Mouse (Mus musculus) liver, adult 2 months (tissue): Measurements from ENCODE around the gene Sez6l. TPM values are rescaled to one million over a fixed set of nuclear protein-coding genes. Genes with fewer than 3 reads are reported as not detected.
"Not testable (repeated sequence)": the region's sequence is repeated elsewhere in the genome, so short reads cannot be mapped to it uniquely, and the experiment has no call there.

Source experiments
- DNase-seq: peaks from one replicate; pipeline ENCODE4 v3.0.0-alpha.2; 2011; ENCODE audit warnings: low read depth, low spot score; ENCODE audit errors: extremely low read depth
- H3K27ac ChIP-seq: fragments of 200-500 bp; replicated peaks from 2 replicates; pipeline ENCODE4 v1.5.1; 2012; ENCODE audit warnings: low read depth, mild to moderate bottlenecking, control low read depth, inconsistent platforms, low read length; ENCODE audit not compliant: insufficient read depth
- H3K27me3 ChIP-seq: fragments of 200-500 bp; 2 replicates; pipeline ENCODE4 v1.6.1; 2012; ENCODE audit warnings: mild to moderate bottlenecking, moderate library complexity, low read length, inconsistent platforms; ENCODE audit not compliant: control insufficient read depth, insufficient read depth
- H3K36me3 ChIP-seq: fragments of 200-500 bp; 2 replicates; pipeline ENCODE4 v1.6.1; 2012; ENCODE audit warnings: low read length, inconsistent platforms; ENCODE audit not compliant: control insufficient read depth, insufficient read depth
- H3K4me1 ChIP-seq: fragments of 200-500 bp; 2 replicates; pipeline ENCODE4 v1.6.1; 2011; ENCODE audit warnings: low read length; ENCODE audit not compliant: control insufficient read depth, insufficient read depth
- H3K4me3 ChIP-seq: fragments of 200-500 bp; 2 replicates; pipeline ENCODE4 v1.5.1; 2011; ENCODE audit warnings: low read depth, mild to moderate bottlenecking, control low read depth, low read length, moderate library complexity; ENCODE audit not compliant: insufficient read depth
- H3K79me2 ChIP-seq: fragments of 200-500 bp; 2 replicates; pipeline ENCODE4 v1.6.1; 2012; ENCODE audit warnings: inconsistent platforms, mild to moderate bottlenecking, low read length, moderate library complexity; ENCODE audit not compliant: control insufficient read depth, insufficient read depth
- H3K9ac ChIP-seq: fragments of 200-500 bp; 2 replicates; pipeline ENCODE4 v1.6.1; 2012; ENCODE audit warnings: low read depth, mild to moderate bottlenecking, control low read depth, inconsistent platforms, low read length
- CTCF ChIP-seq: fragments of 200-500 bp; IDR thresholded peaks from 2 replicates; pipeline ENCODE4 v1.5.1; 2011; ENCODE audit warnings: low read depth, low read length, control low read depth
- POLR2A ChIP-seq: fragments of 200-500 bp; IDR thresholded peaks from 2 replicates; pipeline ENCODE4 v1.6.1; 2011; ENCODE audit warnings: low read length, control low read depth; ENCODE audit not compliant: insufficient read depth; ENCODE audit errors: extremely low read depth
- WGBS: fragments of 180-500 bp; shearing (Covaris S2); methylation state at CpG from one replicate; pipeline ENCODE4 v1.1.7; 2018; 5-methylcytosine and 5-hydroxymethylcytosine counted together
- polyA plus RNA-seq: library from polyadenylated mRNA; depleted of rRNA; stranded (reverse); fragments of >200 nt; gene quantifications from 2 replicates; pipeline ENCODE4 v1.2.3, GENCODE M21; 2012
- total RNA-seq: library from RNA; depleted of rRNA; stranded (reverse); fragments of >200 nt; gene quantifications from 2 replicates; pipeline ENCODE4 v1.2.3, GENCODE M21; 2014

The Sez6l gene
- total and polyA plus RNA-seq, 2 experiments, result under 0.01 TPM; not detected in 1

DNA sequence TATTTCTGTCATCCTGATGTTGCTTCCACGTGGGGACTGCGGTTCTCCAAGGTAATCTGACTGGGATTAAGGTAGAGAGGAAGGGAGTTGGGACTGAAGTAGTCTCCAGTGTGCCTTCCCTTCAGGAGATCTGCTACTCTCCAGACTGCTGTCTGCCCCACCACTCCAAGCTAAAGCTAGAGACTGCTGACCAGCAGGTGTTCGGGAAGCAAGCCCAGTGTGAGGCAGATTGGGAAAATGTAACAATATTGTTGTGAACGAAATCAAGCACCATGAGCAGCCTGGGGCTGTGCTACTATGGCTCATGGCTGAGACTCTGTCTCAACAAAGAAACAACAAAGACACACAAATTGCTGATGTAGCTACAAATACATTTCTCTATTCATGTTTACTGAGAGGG lies 159.0 kb downstream of the Sez6l start:
- DNase-seq, result no peak
- no peak overlapping the region for H3K27ac ChIP-seq
- H3K36me3 ChIP-seq, result no peaks in the 10 kb centered on the region
- H3K4me3 ChIP-seq, result no peak overlapping the region
- TF ChIP-seq POLR2A (no peak), CTCF (no peak)
- 57% methylated on average over 4 of the region's 4 CpGs for WGBS
- no peaks in the 10 kb centered on the region for H3K79me2 ChIP-seq
- H3K4me1 ChIP-seq, result no peaks in the 10 kb centered on the region
- no peak overlapping the region for H3K9ac ChIP-seq
- H3K27me3 ChIP-seq, result no peaks in the 10 kb centered on the region; the same call in 1 of the 2 replicates

DNA sequence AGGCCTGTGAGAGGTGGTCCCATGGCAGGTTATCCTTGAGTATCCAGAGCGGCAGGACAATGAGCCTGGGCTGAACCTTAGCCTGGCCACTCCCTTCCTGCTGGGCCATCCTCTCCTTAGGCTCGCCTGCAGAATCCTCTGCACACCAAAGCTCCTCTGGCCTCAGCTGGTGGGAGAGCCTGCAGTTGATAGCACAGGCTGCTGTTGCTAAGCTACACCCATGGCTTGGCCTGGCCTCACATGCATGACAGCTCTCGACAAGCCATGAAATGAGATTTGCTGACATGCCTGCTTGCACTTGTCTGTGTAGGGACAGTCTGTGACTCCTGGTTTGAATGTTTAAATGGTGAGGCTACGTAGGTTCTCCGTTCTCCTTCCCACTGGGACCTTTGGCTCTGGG lies 160.3 kb downstream of the Sez6l start:
- H3K79me2 ChIP-seq, result no peaks in the 10 kb centered on the region
- no peak overlapping the region for H3K4me3 ChIP-seq
- TF ChIP-seq CTCF (no peak), POLR2A (no peak)
- 71% methylated on average over 5 of the region's 5 CpGs for WGBS
- no peak for DNase-seq
- H3K27me3 ChIP-seq, result peaks cover 3% of the 10 kb centered on the region; the same call in 1 of the 2 replicates
- no peak overlapping the region for H3K27ac ChIP-seq
- H3K36me3 ChIP-seq, result no peaks in the 10 kb centered on the region
- no peaks in the 10 kb centered on the region for H3K4me1 ChIP-seq
- H3K9ac ChIP-seq, result no peak overlapping the region

DNA sequence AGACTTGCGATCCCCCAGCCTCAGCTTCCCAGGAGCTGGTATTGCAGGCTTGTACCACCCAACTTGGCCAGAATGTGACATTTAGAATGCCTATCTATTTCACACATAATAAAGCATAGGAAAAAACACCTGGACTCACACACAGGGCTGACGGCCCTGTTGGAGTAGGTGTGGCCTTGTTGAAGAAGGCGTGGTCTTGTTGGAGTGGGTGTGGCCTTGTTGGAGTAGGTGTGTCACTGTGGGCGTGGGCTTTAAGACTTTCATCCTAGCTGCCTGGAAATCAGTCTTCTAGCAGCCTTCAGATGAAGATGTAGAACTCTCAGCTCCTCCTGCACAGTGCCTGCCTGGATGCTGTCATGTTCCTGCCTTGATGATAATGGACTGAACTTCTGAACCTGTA lies 164.2 kb downstream of the Sez6l start:
- H3K9ac ChIP-seq, H3K79me2 ChIP-seq, H3K4me1 ChIP-seq, H3K27ac ChIP-seq, H3K4me3 ChIP-seq, H3K27me3 ChIP-seq, H3K36me3 ChIP-seq, DNase-seq: not testable (repeated sequence)
- WGBS, result 68% methylated on average over 4 of the region's 4 CpGs

DNA sequence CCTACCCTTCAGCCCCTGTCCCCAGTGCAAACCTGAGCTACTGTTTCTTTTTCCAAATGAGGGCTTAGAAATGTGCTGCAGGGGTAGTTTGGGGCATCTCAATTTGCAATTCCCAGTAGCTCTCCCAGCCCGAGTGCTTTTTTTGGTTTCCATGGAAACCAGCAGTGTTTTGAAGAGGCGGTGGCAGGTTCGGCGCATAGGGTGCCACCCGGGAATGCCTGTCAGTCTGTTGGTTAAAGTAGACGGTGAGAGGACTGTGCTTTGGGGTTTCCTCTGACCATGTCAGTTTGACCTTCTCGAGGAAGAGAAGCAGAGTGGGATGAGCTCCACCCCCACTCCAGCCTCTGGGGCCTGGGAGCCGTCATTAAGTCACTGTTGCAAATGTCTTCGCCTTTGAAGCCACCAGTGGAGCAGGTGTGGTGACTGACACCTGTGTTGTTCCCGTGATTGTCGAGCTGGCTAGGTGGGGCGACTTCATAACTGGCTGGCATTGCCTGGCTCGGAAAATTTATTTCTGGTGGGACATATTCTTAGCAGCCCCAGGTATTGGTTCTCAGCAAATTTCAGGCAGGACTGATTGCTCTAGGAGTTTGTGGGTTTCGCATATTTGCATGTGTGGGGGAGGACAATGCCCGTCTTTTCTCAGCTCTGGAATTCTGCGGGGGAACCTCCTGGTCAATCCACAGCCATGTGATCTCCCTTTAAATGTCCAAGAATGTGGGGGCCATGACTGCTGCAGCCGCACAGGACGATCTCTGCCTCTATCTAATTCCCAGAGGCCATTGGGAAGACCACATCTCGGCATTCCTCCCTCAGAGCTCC lies 165.3 kb downstream of the Sez6l start:
- no peak overlapping the region for H3K9ac ChIP-seq
- DNase-seq, result no peak
- H3K36me3 ChIP-seq, result no peaks in the 10 kb centered on the region
- H3K4me3 ChIP-seq, result no peak overlapping the region
- H3K27me3 ChIP-seq, result peaks cover 3% of the 10 kb centered on the region; the same call in 1 of the 2 replicates
- WGBS, result 11% methylated on average over 19 of the region's 19 CpGs
- H3K4me1 ChIP-seq, result no peaks in the 10 kb centered on the region
- TF ChIP-seq CTCF (no peak), POLR2A (no peak)
- no peaks in the 10 kb centered on the region for H3K79me2 ChIP-seq
- H3K27ac ChIP-seq, result no peak overlapping the region

DNA sequence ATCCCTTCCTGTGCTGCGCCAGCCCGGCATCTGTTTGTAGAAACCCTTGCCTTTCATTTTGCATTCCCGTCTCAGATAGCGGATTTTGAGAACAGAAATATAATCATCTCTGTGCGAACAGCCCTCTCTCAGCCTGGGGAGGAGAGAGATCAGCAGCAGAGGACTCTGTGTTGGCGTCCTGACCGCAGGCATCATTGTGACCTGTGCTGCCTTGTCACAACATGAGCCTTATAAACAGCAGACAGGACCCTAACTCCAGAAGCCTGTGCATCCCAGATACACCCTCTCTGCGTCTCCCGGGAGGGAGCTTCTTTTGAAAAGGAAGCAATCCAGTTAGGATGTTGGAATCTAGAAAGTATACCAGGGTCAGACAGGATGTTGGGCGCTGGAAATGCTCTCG lies 165.9 kb downstream of the Sez6l start:
- no peak overlapping the region for H3K9ac ChIP-seq
- H3K79me2 ChIP-seq, result no peaks in the 10 kb centered on the region
- DNase-seq, result no peak
- no peaks in the 10 kb centered on the region for H3K36me3 ChIP-seq
- H3K4me1 ChIP-seq, result no peaks in the 10 kb centered on the region
- TF ChIP-seq CTCF (no peak), POLR2A (no peak)
- WGBS, result 53% methylated on average over 11 of the region's 11 CpGs
- H3K27ac ChIP-seq, result no peak overlapping the region
- H3K4me3 ChIP-seq, result no peak overlapping the region
- H3K27me3 ChIP-seq, result peaks cover 3% of the 10 kb centered on the region; the same call in 1 of the 2 replicates

DNA sequence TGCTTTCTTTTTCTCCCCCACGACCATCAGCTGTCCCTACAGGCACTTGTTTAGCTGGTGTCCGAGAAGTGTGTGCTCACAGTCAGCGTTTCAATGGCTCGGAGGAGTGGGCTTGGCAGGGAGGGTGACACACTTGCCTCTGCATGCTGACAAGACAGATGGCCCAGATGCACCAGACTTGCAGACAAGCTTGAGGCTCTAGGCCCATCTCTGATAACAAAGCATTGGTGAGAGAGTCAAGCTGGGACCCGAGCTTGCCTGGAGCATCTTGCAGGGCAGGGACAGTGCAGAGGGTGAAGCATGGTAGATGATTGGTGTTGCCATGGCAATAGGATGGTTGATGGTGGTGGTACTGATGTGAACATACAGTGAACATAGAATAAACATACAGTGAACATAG lies 167.7 kb downstream of the Sez6l start:
- DNase-seq, result no peak
- Histone ChIP-seq H3K9ac (no peak overlapping the region), H3K4me1 (no peaks in the 10 kb centered on the region), H3K27ac (no peak overlapping the region), H3K27me3 (peaks cover 3% of the 10 kb centered on the region; the same call in 1 of the 2 replicates), H3K79me2 (no peaks in the 10 kb centered on the region), H3K4me3 (no peak overlapping the region), H3K36me3 (no peaks in the 10 kb centered on the region)
- TF ChIP-seq POLR2A, result no peak
- TF ChIP-seq CTCF, result no peak
- WGBS, result 61% methylated on average over 5 of the region's 5 CpGs
